Mouse (Mus musculus): ENCODE measurements around the gene Mad2l1bp. TPM values are rescaled to one million over a fixed set of nuclear protein-coding genes. Genes with fewer than 3 reads are reported as not detected.

Mad2l1bp gene
- polyA plus RNA-seq, 1 experiment from 2014 or later, result 39.7 TPM

DNA sequence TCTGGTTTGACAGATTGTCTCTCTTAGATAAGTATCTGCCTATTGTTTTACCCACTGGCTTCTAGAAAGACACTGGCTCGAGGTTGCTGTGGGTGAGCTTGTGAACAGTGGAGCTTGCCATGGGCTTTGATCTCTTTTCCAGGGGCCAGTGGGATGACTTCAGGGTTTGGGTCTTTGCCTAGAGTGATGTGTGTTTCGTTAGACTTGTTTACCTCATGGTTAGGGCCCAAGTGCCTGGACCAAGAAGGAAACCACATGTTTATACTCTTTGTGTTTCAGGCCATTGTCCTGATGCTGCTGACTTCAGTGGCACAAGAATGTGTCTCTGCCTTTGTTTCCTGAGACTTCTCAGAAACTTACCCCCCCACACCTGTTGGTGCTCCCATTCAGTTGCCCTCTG is 37.9 kb downstream of the Mad2l1bp start:
- Histone ChIP-seq H3K27ac (replicated peaks; ENCODE audit: low read depth, low read length) (peak overlapping the region; percentile 89), H3K36me3 (ENCODE audit: control insufficient read depth, insufficient read depth, low read length) (peaks cover 15% of the 10 kb centered on the region; the same call in 1 of the 2 replicates), H3K4me1 (ENCODE audit: control insufficient read depth, insufficient read depth, low read length) (peaks cover 40% of the 10 kb centered on the region), H3K27me3 (ENCODE audit: control insufficient read depth, insufficient read depth, low read length) (no peaks in the 10 kb centered on the region), H3K9me3 (ENCODE audit: control insufficient read depth, low read length) (no peaks in the 10 kb centered on the region), H3K4me2 (ENCODE audit: low read depth, severe bottlenecking) (peak overlapping the region; percentile 1; the same call in 1 of the 2 replicates), H3K4me3 (ENCODE audit: low read depth, low read length) (no peak overlapping the region), H3K9ac (ENCODE audit: low read length) (no peak overlapping the region)
- no peak for ATAC-seq (ENCODE audit: insufficient number of reproducible peaks, low FRiP score, low TSS enrichment, low read depth)
- 49% methylated on average over 2 of the region's 2 CpGs for WGBS
- no peak for DNase-seq (ENCODE audit: low spot score)

DNA sequence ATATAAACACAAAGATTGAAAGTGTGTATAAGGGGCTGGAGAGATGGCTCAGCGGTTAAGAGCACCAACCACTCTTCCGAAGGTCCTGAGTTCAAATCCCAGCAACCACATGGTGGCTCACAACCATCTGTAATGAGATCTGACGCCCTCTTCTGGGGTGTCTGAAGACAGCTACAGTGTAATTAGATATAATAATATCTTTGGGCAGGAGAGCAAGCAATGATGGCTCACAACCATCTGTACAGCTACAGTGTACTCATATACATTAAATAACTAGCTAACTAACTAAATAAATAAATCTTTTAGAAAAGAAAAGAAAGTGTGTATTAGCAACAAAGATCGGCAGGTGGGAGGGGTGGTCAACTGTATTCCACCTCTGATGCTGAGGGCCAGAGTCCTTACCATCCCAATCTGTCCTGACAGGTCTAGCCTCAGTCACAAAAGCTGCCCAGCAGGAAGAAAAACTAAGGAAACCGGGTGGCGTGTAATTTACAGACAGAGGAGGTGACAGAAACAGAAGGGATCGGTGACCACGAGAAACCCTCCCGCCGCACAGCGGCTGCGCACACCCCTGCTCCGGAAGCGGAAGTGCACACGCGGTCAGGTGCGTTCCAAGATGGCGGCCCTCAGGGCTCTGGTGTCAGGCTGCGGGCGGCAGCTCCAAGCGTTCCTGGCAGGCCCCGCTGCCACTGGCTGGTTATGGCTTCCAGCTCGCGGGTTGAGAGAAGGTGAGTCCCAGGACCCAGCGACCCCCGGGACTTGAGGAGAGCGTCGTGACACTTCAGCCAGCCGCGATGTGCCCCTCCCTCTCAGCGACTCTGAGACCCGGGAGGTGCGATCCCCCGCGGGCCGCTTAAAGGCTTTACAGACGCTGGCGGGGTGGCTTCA is 42.7 kb downstream of the Mad2l1bp start, which contains the start of gene Mrps18a:
TSS of gene Mrps18a (plus strand) at position 585 of the 888 bp plus-strand sequence.
- peak; percentile 78 for ATAC-seq (ENCODE audit: insufficient number of reproducible peaks, low FRiP score, low TSS enrichment, low read depth)
- Histone ChIP-seq H3K4me3 (ENCODE audit: low read depth, low read length) (peak within 1 kb of the TSS; percentile 92), H3K9me3 (ENCODE audit: control insufficient read depth, low read length) (no peaks in the 10 kb centered on the region), H3K9ac (ENCODE audit: low read length) (peak within 1 kb of the TSS; percentile 80), H3K36me3 (ENCODE audit: control insufficient read depth, insufficient read depth, low read length) (no peaks in the 10 kb centered on the region), H3K4me2 (ENCODE audit: low read depth, severe bottlenecking) (peak within 1 kb of the TSS; percentile 77), H3K27ac (replicated peaks; ENCODE audit: low read depth, low read length) (peak within 1 kb of the TSS; percentile 58; the same call in 1 of the 2 replicates), H3K27me3 (ENCODE audit: control insufficient read depth, insufficient read depth, low read length) (no peaks in the 10 kb centered on the region), H3K4me1 (ENCODE audit: control insufficient read depth, insufficient read depth, low read length) (peaks cover 17% of the 10 kb centered on the region)
- 6% methylated on average over 38 of the region's 38 CpGs for WGBS
- DNase-seq (ENCODE audit: low spot score), result peak; percentile 86

DNA sequence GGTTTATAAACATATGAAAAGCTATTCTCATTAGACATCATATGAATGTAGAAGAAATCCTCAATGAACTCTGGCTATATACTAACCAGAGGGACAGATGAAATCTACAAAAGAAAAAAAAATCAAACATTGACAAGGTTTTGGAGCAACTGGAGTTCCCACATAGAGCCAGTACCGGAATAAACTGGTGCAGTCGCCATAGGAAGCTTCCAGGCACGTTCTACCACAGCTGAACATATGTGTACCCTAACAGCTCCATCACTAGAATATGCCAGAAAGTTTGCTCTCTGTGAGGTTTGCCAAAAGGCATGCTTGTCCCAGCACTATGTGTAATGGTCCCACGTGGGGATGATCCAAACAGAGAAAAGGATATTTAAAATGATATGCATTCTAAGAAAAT is 45.1 kb downstream of the Mad2l1bp start:
- Histone ChIP-seq H3K4me2 (ENCODE audit: low read depth, severe bottlenecking) (no peak overlapping the region), H3K4me3 (ENCODE audit: low read depth, low read length) (no peak overlapping the region), H3K9ac (ENCODE audit: low read length) (no peak overlapping the region), H3K27ac (replicated peaks; ENCODE audit: low read depth, low read length) (no peak overlapping the region), H3K4me1 (ENCODE audit: control insufficient read depth, insufficient read depth, low read length) (peaks cover 16% of the 10 kb centered on the region), H3K36me3 (ENCODE audit: control insufficient read depth, insufficient read depth, low read length) (no peaks in the 10 kb centered on the region), H3K9me3 (ENCODE audit: control insufficient read depth, low read length) (no peaks in the 10 kb centered on the region), H3K27me3 (ENCODE audit: control insufficient read depth, insufficient read depth, low read length) (no peaks in the 10 kb centered on the region)
- no peak for DNase-seq (ENCODE audit: low spot score)
- no peak for ATAC-seq (ENCODE audit: insufficient number of reproducible peaks, low FRiP score, low TSS enrichment, low read depth)
- WGBS, result 84% methylated on average over 4 of the region's 4 CpGs

DNA sequence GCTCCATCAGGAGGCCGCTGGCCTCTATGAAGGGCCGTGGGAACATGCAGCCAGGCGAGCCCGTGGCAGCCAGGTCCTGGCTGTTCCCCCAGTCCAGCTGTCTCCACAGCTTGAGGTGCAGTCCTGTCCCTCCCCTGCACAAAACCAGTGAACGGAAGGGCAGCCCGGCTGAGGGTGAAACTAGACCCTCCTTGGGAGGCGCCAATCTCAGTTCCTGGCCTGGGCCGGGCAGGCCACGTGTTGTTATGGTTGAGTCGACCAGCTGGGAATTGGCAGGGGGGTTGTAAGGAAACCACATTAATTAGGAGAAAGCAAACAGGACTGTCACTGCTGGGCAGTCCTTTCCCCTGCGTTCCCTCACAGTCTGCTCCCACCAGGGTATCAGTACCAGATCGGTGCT is 48.9 kb downstream of the Mad2l1bp start:
- ATAC-seq (ENCODE audit: insufficient number of reproducible peaks, low FRiP score, low TSS enrichment, low read depth) (peak; percentile 85), DNase-seq (ENCODE audit: low spot score) (peak; percentile 78)
- Histone ChIP-seq H3K4me1 (ENCODE audit: control insufficient read depth, insufficient read depth, low read length) (peaks cover 11% of the 10 kb centered on the region), H3K4me3 (ENCODE audit: low read depth, low read length) (no peak overlapping the region), H3K27me3 (ENCODE audit: control insufficient read depth, insufficient read depth, low read length) (0 out of 2 replicates have a peak, but pooled peaks cover 2% of the 10 kb centered on the region), H3K4me2 (ENCODE audit: low read depth, severe bottlenecking) (0 out of 2 replicates have a peak overlapping the region, but pooled peaks have one; percentile 7), H3K36me3 (ENCODE audit: control insufficient read depth, insufficient read depth, low read length) (no peaks in the 10 kb centered on the region), H3K27ac (replicated peaks; ENCODE audit: low read depth, low read length) (peak overlapping the region; percentile 70), H3K9me3 (ENCODE audit: control insufficient read depth, low read length) (no peaks in the 10 kb centered on the region), H3K9ac (ENCODE audit: low read length) (0 out of 2 replicates have a peak overlapping the region, but pooled peaks have one; percentile 8)
- 20% methylated on average over 12 of the region's 12 CpGs for WGBS

DNA sequence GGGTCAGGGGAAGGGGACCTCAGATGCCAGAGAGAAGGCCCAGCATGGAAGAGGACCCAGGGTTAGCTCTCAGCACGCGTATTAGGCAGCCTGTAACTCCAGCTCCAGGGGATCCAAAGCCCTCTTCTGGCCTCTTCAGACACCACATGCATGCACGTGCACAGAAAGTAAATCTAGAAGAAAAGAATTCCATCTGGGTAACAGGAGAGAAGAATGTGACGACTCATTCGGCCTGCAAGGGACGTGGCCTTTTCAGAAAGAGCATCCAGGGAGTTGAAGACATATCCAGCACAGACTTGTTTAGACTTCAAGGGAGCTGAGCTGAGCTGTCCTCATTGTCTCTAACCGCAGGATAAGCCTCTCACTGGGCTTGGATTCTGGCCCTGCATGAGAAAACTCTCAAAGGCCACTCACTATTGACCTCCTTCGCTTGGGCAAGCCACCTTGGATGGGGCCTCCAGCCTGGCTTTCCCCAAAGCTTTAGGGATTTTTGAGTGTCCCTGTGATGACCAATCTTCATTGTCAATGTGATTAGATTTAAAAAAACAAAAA is 50.7 kb downstream of the Mad2l1bp start:
- Histone ChIP-seq H3K9me3 (ENCODE audit: control insufficient read depth, low read length) (no peaks in the 10 kb centered on the region), H3K4me1 (ENCODE audit: control insufficient read depth, insufficient read depth, low read length) (peaks cover 11% of the 10 kb centered on the region), H3K4me3 (ENCODE audit: low read depth, low read length) (no peak overlapping the region), H3K27ac (replicated peaks; ENCODE audit: low read depth, low read length) (no peak overlapping the region), H3K4me2 (ENCODE audit: low read depth, severe bottlenecking) (no peak overlapping the region), H3K36me3 (ENCODE audit: control insufficient read depth, insufficient read depth, low read length) (no peaks in the 10 kb centered on the region), H3K27me3 (ENCODE audit: control insufficient read depth, insufficient read depth, low read length) (0 out of 2 replicates have a peak, but pooled peaks cover 2% of the 10 kb centered on the region), H3K9ac (ENCODE audit: low read length) (no peak overlapping the region)
- DNase-seq (ENCODE audit: low spot score) (no peak), ATAC-seq (ENCODE audit: insufficient number of reproducible peaks, low FRiP score, low TSS enrichment, low read depth) (no peak)
- WGBS, result 79% methylated on average over 8 of the region's 8 CpGs

DNA sequence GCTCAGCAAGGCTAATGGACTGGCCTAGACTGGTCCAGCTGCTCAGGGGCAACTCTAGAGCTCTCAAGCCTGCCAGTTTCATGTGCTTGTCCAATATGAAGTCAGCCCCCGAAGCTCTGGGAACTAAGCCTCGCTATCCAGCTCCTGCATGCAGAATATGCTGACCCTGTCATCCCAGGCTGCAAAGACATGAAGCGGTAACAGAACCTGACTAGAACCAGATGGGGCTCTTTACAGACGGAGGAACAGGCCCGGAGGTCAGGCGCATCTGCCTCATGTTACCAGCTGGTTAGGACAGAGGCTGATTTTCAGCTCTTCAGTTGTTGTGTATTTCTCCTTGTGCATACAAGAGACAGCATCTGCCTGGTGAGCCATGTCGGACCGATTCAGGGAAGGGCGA is 51.4 kb downstream of the Mad2l1bp start:
- no peak overlapping the region for H3K4me3 ChIP-seq (ENCODE audit: low read depth, low read length)
- no peak overlapping the region for H3K4me2 ChIP-seq (ENCODE audit: low read depth, severe bottlenecking)
- 61% methylated on average over 9 of the region's 9 CpGs for WGBS
- no peak overlapping the region for H3K27ac ChIP-seq (replicated peaks; ENCODE audit: low read depth, low read length)
- no peaks in the 10 kb centered on the region for H3K9me3 ChIP-seq (ENCODE audit: control insufficient read depth, low read length)
- no peak overlapping the region for H3K9ac ChIP-seq (ENCODE audit: low read length)
- H3K4me1 ChIP-seq (ENCODE audit: control insufficient read depth, insufficient read depth, low read length), result peaks cover 11% of the 10 kb centered on the region
- H3K27me3 ChIP-seq (ENCODE audit: control insufficient read depth, insufficient read depth, low read length), result 0 out of 2 replicates have a peak, but pooled peaks cover 2% of the 10 kb centered on the region
- ATAC-seq (ENCODE audit: insufficient number of reproducible peaks, low FRiP score, low TSS enrichment, low read depth) (no peak), DNase-seq (ENCODE audit: low spot score) (no peak)
- no peaks in the 10 kb centered on the region for H3K36me3 ChIP-seq (ENCODE audit: control insufficient read depth, insufficient read depth, low read length)

DNA sequence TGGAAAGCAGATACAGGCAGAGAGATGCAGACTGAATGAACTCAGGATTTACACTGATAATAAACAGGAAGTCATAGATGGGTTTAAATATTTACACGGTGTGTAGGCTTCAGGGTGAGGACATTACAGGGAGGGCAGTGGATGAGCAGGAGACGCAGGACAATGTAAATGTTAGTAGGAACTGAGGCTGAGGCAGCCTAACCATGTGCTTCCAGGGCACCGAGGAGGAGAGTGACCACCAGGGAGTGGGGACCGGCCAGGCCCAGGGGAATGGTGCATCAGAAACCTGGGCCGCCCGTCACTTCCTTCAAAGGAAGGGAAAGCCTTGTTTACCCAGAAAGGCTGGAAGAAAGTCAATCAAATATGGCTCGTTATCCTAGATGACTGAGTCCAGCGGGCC is 54.8 kb downstream of the Mad2l1bp start:
- Histone ChIP-seq H3K36me3 (ENCODE audit: control insufficient read depth, insufficient read depth, low read length) (no peaks in the 10 kb centered on the region), H3K4me1 (ENCODE audit: control insufficient read depth, insufficient read depth, low read length) (no peaks in the 10 kb centered on the region), H3K9ac (ENCODE audit: low read length) (no peak overlapping the region), H3K9me3 (ENCODE audit: control insufficient read depth, low read length) (no peaks in the 10 kb centered on the region), H3K27ac (replicated peaks; ENCODE audit: low read depth, low read length) (no peak overlapping the region), H3K27me3 (ENCODE audit: control insufficient read depth, insufficient read depth, low read length) (0 out of 2 replicates have a peak, but pooled peaks cover 2% of the 10 kb centered on the region), H3K4me2 (ENCODE audit: low read depth, severe bottlenecking) (no peak overlapping the region), H3K4me3 (ENCODE audit: low read depth, low read length) (no peak overlapping the region)
- no peak for ATAC-seq (ENCODE audit: insufficient number of reproducible peaks, low FRiP score, low TSS enrichment, low read depth)
- WGBS, result 59% methylated on average over 8 of the region's 8 CpGs
- no peak for DNase-seq (ENCODE audit: low spot score)

Data from limb, embryonic 11.5 days (tissue).